Comparison of ENCODE assay signal across 9 mouse cellular contexts in genomic region chr11:99065979-99066378, GRCm38 (mm10). TPM values are rescaled to one million over a fixed set of nuclear protein-coding genes. Genes with fewer than 3 reads are reported as not detected.
DNase-seq lines count a peak whose midpoint lies in the region; ATAC-seq lines count a peak whose summit lies in the region.
"Had no signal": no experiment of that assay in that cellular context is flagged by ENCODE, and none has a peak within 500 bp of the region (broad histone marks: within the 10 kb centered on the region; RNA-seq: fewer than 3 reads in every experiment).

No protein-coding gene starts in this region.

- no peaks in the 10 kb centered on the region for H3K27me3 ChIP-seq in embryonic facial prominence, embryonic 11.5 days (ENCODE audit: control insufficient read depth, insufficient read depth, low read length)
- no peaks in the 10 kb centered on the region for H3K27me3 ChIP-seq in limb, embryonic 12.5 days
- H3K27me3 ChIP-seq: hindbrain, embryonic 15.5 days had no signal

- peaks cover under 1% of the 10 kb centered on the region; the same call in 1 of the 2 replicates for H3K4me1 ChIP-seq in embryonic facial prominence, embryonic 11.5 days (ENCODE audit: control insufficient read depth, insufficient read depth, low read length)
- peaks cover 41% of the 10 kb centered on the region for H3K4me1 ChIP-seq in limb, embryonic 12.5 days (replicated peaks)
- H3K4me1 ChIP-seq: hindbrain, embryonic 15.5 days had no signal

- no peak overlapping the region for H3K4me2 ChIP-seq in embryonic facial prominence, embryonic 11.5 days (ENCODE audit: low read depth, low read length)
- H3K4me2 ChIP-seq in limb, embryonic 12.5 days, result no peak overlapping the region
- H3K4me2 ChIP-seq: hindbrain, embryonic 15.5 days had no signal

- no peaks in the 10 kb centered on the region for H3K9me3 ChIP-seq in embryonic facial prominence, embryonic 11.5 days (replicated peaks; ENCODE audit: control insufficient read depth, low read length)
- H3K9me3 ChIP-seq in limb, embryonic 12.5 days, result no peaks in the 10 kb centered on the region
- H3K9me3 ChIP-seq: hindbrain, embryonic 15.5 days had no signal

- H3K27ac ChIP-seq in embryonic facial prominence, embryonic 11.5 days (replicated peaks; ENCODE audit: low read depth, low read length), result no peak overlapping the region
- H3K27ac ChIP-seq in limb, embryonic 12.5 days, result peak overlapping the region; percentile 58
- H3K27ac ChIP-seq: hindbrain, embryonic 15.5 days had no signal

- no peaks in the 10 kb centered on the region for H3K36me3 ChIP-seq in embryonic facial prominence, embryonic 11.5 days (replicated peaks; ENCODE audit: control insufficient read depth, insufficient read depth, low read depth, low read length)
- H3K36me3 ChIP-seq in limb, embryonic 12.5 days, result no peaks in the 10 kb centered on the region
- H3K36me3 ChIP-seq: hindbrain, embryonic 15.5 days had no signal

- 0 out of 2 replicates have a peak, but pooled peaks have one; percentile 17 for ATAC-seq in embryonic facial prominence, embryonic 11.5 days (replicated peaks; ENCODE audit: insufficient number of reproducible peaks, low FRiP score, low TSS enrichment, low read depth)
- no peak for ATAC-seq in limb, embryonic 12.5 days (ENCODE audit: insufficient number of reproducible peaks, insufficient read depth, low FRiP score, low TSS enrichment, low read depth)
- ATAC-seq in monocyte, adult 5-6 weeks (replicated peaks; ENCODE audit: insufficient number of reproducible peaks, low FRiP score, low TSS enrichment, poor library complexity, severe bottlenecking), result peak; percentile 64

- H3K4me3 ChIP-seq in embryonic facial prominence, embryonic 11.5 days (ENCODE audit: low read depth, low read length), result no peak overlapping the region
- no peak overlapping the region for H3K4me3 ChIP-seq in limb, embryonic 12.5 days (replicated peaks)
- H3K4me3 ChIP-seq: hindbrain, embryonic 15.5 days had no signal

- H3K9ac ChIP-seq in embryonic facial prominence, embryonic 11.5 days (replicated peaks; ENCODE audit: low read length), result no peak overlapping the region; the same call in 1 of the 2 replicates
- no peak overlapping the region for H3K9ac ChIP-seq in limb, embryonic 12.5 days (replicated peaks)
- H3K9ac ChIP-seq: hindbrain, embryonic 15.5 days had no signal

- peak; percentile 78 to 79 for DNase-seq in B cell, adult 2 months
- DNase-seq in adrenal gland, adult 2 months, result peak; percentile 87
- peak; percentile 90 for DNase-seq in embryonic facial prominence, embryonic 11.5 days (ENCODE audit: low spot score)
- peak; percentile 99 for DNase-seq in heart, adult 11 months
- peak; percentile 95 for DNase-seq in kidney, adult 9 months
- peak; percentile 89 for DNase-seq in telencephalon, adult 2 months (ENCODE audit: low read depth, low spot score)

- WGBS in embryonic facial prominence, embryonic 11.5 days, result 21% methylated on average over 2 of the region's 2 CpGs
- 15% methylated on average over 2 of the region's 2 CpGs for WGBS in limb, embryonic 12.5 days

RNA-seq across cellular contexts. Expression of gene Tns4, which starts 23.1 kb away (rescaled TPM):
- total RNA-seq in adrenal gland, adult 2 months (2021), result under 1 TPM; 0.31 to 0.58 TPM
- polyA plus RNA-seq in adrenal gland, adult 2 months (2012; rRNA removed), result 0.45 and 1.5 TPM in 2 replicates
- polyA plus RNA-seq in embryonic facial prominence, embryonic 11.5 days (2014; fragmentation: Nextera tagmentation; extraction: Ambion mirVana), result 0.22 and 0.86 TPM in 2 replicates
- polyA plus RNA-seq in limb, embryonic 12.5 days (2016; fragmentation: Nextera tagmentation; extraction: Ambion mirVana), result 0.65 and 0.73 TPM in 2 replicates
- total RNA-seq in monocyte, adult 5-6 weeks (2017), result 4.1 to 6.4 TPM (median 4.2 TPM) in 3 replicates

RNA-seq across cellular contexts. Expression of gene Igfbp4, which starts 24.9 kb away (rescaled TPM):
- total RNA-seq in adrenal gland, adult 2 months (2021), result 100 to 1,000 TPM in 1 of 2 experiments, 10 to 100 TPM in 1; 93.9 to 147 TPM
- polyA plus RNA-seq in adrenal gland, adult 2 months (2012; rRNA removed), result 144 and 247 TPM in 2 replicates
- polyA plus RNA-seq in embryonic facial prominence, embryonic 11.5 days (2014; fragmentation: Nextera tagmentation; extraction: Ambion mirVana), result 477 and 548 TPM in 2 replicates
- 1,037 and 1,115 TPM in 2 replicates for polyA plus RNA-seq in limb, embryonic 12.5 days (2016; fragmentation: Nextera tagmentation; extraction: Ambion mirVana)
- 0.43 to 5.5 TPM (median 1.2 TPM) in 3 replicates for total RNA-seq in monocyte, adult 5-6 weeks (2017)

RNA-seq across cellular contexts. Expression of gene Top2a, which starts 42.0 kb away (rescaled TPM):
- total RNA-seq in adrenal gland, adult 2 months (2021), result 1 to 10 TPM; 4.1 to 8.1 TPM
- 0.28 and 0.29 TPM in 2 replicates for polyA plus RNA-seq in adrenal gland, adult 2 months (2012; rRNA removed)
- 397 and 439 TPM in 2 replicates for polyA plus RNA-seq in embryonic facial prominence, embryonic 11.5 days (2014; fragmentation: Nextera tagmentation; extraction: Ambion mirVana)
- polyA plus RNA-seq in limb, embryonic 12.5 days (2016; fragmentation: Nextera tagmentation; extraction: Ambion mirVana), result 347 and 362 TPM in 2 replicates
- total RNA-seq in monocyte, adult 5-6 weeks (2017), result 14.1 to 26.1 TPM (median 15.5 TPM) in 3 replicates

Comparison
In these comparisons a context has a peak if more than half of its experiments do, and no peak if none do; other contexts are left out.
1. RNA of gene Top2a, which starts 42.0 kb away (polyA plus RNA-seq): 397 to 439 TPM in embryonic facial prominence, embryonic 11.5 days and 347 to 362 TPM in limb, embryonic 12.5 days; 0.28 to 0.29 TPM in adrenal gland, adult 2 months; every median in the first group is over 100 times any median in the second.
2. Peak in every context shown above with its lines, with median percentiles within 50 percentile points of each other: DNase-seq.